Mouse (Mus musculus): ENCODE measurements around the gene Hlcs. TPM values are rescaled to one million over a fixed set of nuclear protein-coding genes. Genes with fewer than 3 reads are reported as not detected.

Gene Hlcs
- polyA plus RNA-seq, 1 experiment from 2014 or later, result 7.0 TPM

GRCm38 (mm10) chr16:94150125-94151103 lies 163.0 kb downstream of the Hlcs start:
- ATAC-seq (ENCODE audit: low FRiP score, low TSS enrichment) (peak; percentile 95), DNase-seq (ENCODE audit: low spot score) (peak; percentile 82)
- 0 out of 2 replicates have a peak overlapping the region, but pooled peaks have one; percentile 25 for H3K27ac ChIP-seq (replicated peaks)
- no peaks in the 10 kb centered on the region for H3K9me3 ChIP-seq (ENCODE audit: control insufficient read depth, low read length)
- H3K9ac ChIP-seq (ENCODE audit: low read length), result no peak overlapping the region
- no peaks in the 10 kb centered on the region for H3K36me3 ChIP-seq (ENCODE audit: control insufficient read depth, insufficient read depth, low read length)
- H3K27me3 ChIP-seq (ENCODE audit: control insufficient read depth, insufficient read depth, low read length), result no peaks in the 10 kb centered on the region
- no peak overlapping the region for H3K4me3 ChIP-seq (ENCODE audit: low read depth, low read length)
- TF ChIP-seq CTCF (IDR thresholded peaks at IDR 0.05; ENCODE audit: low read depth), result no peak
- TF ChIP-seq EP300 (optimal IDR thresholded peaks at IDR 0.05), result no peak
- H3K4me2 ChIP-seq (replicated peaks; ENCODE audit: low read depth), result no peak overlapping the region
- 54% methylated on average over 15 of the region's 15 CpGs for WGBS
- H3K4me1 ChIP-seq (replicated peaks; ENCODE audit: control insufficient read depth, insufficient read depth), result no peaks in the 10 kb centered on the region; the same call in 1 of the 2 replicates

- DNase-seq (ENCODE audit: low spot score), result no peak
- TF ChIP-seq CTCF (IDR thresholded peaks at IDR 0.05; ENCODE audit: low read depth), result no peak
- TF ChIP-seq EP300 (optimal IDR thresholded peaks at IDR 0.05), result no peak
- H3K9ac ChIP-seq (ENCODE audit: low read length), result no peak overlapping the region
- no peak overlapping the region for H3K27ac ChIP-seq (replicated peaks)
- no peak overlapping the region for H3K4me2 ChIP-seq (replicated peaks; ENCODE audit: low read depth)
- no peak for ATAC-seq (ENCODE audit: low FRiP score, low TSS enrichment)
- no peak overlapping the region for H3K4me3 ChIP-seq (ENCODE audit: low read depth, low read length)
- H3K9me3 ChIP-seq (ENCODE audit: control insufficient read depth, low read length), result no peaks in the 10 kb centered on the region
- H3K4me1 ChIP-seq (replicated peaks; ENCODE audit: control insufficient read depth, insufficient read depth), result no peaks in the 10 kb centered on the region; the same call in 1 of the 2 replicates
- no peaks in the 10 kb centered on the region for H3K27me3 ChIP-seq (ENCODE audit: control insufficient read depth, insufficient read depth, low read length)
- WGBS, result 42% methylated on average over 11 of the region's 11 CpGs
- H3K36me3 ChIP-seq (ENCODE audit: control insufficient read depth, insufficient read depth, low read length), result no peaks in the 10 kb centered on the region
Measured at GRCm38 (mm10) chr16:94148139-94148538, 165.2 kb downstream of the Hlcs start.

GRCm38 (mm10) chr16:94143325-94143724 lies 170.0 kb downstream of the Hlcs start:
- no peak overlapping the region for H3K27ac ChIP-seq (replicated peaks)
- no peak overlapping the region for H3K4me3 ChIP-seq (ENCODE audit: low read depth, low read length)
- no peak for DNase-seq (ENCODE audit: low spot score)
- ATAC-seq (ENCODE audit: low FRiP score, low TSS enrichment), result 0 out of 2 replicates have a peak, but pooled peaks have one; percentile 27
- H3K9ac ChIP-seq (ENCODE audit: low read length), result no peak overlapping the region; the same call in 1 of the 2 replicates
- H3K4me1 ChIP-seq (replicated peaks; ENCODE audit: control insufficient read depth, insufficient read depth), result no peaks in the 10 kb centered on the region; the same call in 1 of the 2 replicates
- no peaks in the 10 kb centered on the region for H3K9me3 ChIP-seq (ENCODE audit: control insufficient read depth, low read length)
- no peaks in the 10 kb centered on the region for H3K27me3 ChIP-seq (ENCODE audit: control insufficient read depth, insufficient read depth, low read length)
- TF ChIP-seq EP300 (optimal IDR thresholded peaks at IDR 0.05) (no peak), CTCF (IDR thresholded peaks at IDR 0.05; ENCODE audit: low read depth) (no peak)
- WGBS, result 16% methylated on average over 10 of the region's 10 CpGs
- H3K4me2 ChIP-seq (replicated peaks; ENCODE audit: low read depth), result no peak overlapping the region; the same call in 1 of the 2 replicates
- no peaks in the 10 kb centered on the region for H3K36me3 ChIP-seq (ENCODE audit: control insufficient read depth, insufficient read depth, low read length)

- Histone ChIP-seq H3K27ac (replicated peaks) (no peak overlapping the region), H3K4me1 (replicated peaks; ENCODE audit: control insufficient read depth, insufficient read depth) (no peaks in the 10 kb centered on the region), H3K4me2 (replicated peaks; ENCODE audit: low read depth) (no peak overlapping the region), H3K4me3 (ENCODE audit: low read depth, low read length) (no peak overlapping the region), H3K9ac (ENCODE audit: low read length) (no peak overlapping the region), H3K36me3 (ENCODE audit: control insufficient read depth, insufficient read depth, low read length) (no peaks in the 10 kb centered on the region), H3K9me3 (ENCODE audit: control insufficient read depth, low read length) (no peaks in the 10 kb centered on the region), H3K27me3 (ENCODE audit: control insufficient read depth, insufficient read depth, low read length) (no peaks in the 10 kb centered on the region)
- 72% methylated on average over 10 of the region's 10 CpGs for WGBS
- DNase-seq (ENCODE audit: low spot score) (no peak), ATAC-seq (ENCODE audit: low FRiP score, low TSS enrichment) (no peak)
- TF ChIP-seq EP300 (optimal IDR thresholded peaks at IDR 0.05), result no peak
- TF ChIP-seq CTCF (IDR thresholded peaks at IDR 0.05; ENCODE audit: low read depth), result no peak
Measured at GRCm38 (mm10) chr16:94140746-94141145, 172.6 kb downstream of the Hlcs start.

GRCm38 (mm10) chr16:94134218-94134617 lies 179.2 kb downstream of the Hlcs start:
- Histone ChIP-seq H3K4me1 (replicated peaks; ENCODE audit: control insufficient read depth, insufficient read depth) (no peaks in the 10 kb centered on the region), H3K4me3 (ENCODE audit: low read depth, low read length) (no peak overlapping the region), H3K27ac (replicated peaks) (no peak overlapping the region), H3K4me2 (replicated peaks; ENCODE audit: low read depth) (no peak overlapping the region), H3K36me3 (ENCODE audit: control insufficient read depth, insufficient read depth, low read length) (no peaks in the 10 kb centered on the region), H3K9ac (ENCODE audit: low read length) (no peak overlapping the region), H3K9me3 (ENCODE audit: control insufficient read depth, low read length) (no peaks in the 10 kb centered on the region), H3K27me3 (ENCODE audit: control insufficient read depth, insufficient read depth, low read length) (no peaks in the 10 kb centered on the region)
- 77% methylated on average over 10 of the region's 10 CpGs for WGBS
- no peak for TF ChIP-seq EP300 (optimal IDR thresholded peaks at IDR 0.05)
- TF ChIP-seq CTCF (IDR thresholded peaks at IDR 0.05; ENCODE audit: low read depth), result no peak
- ATAC-seq (ENCODE audit: low FRiP score, low TSS enrichment) (no peak), DNase-seq (ENCODE audit: low spot score) (no peak)
